Mouse (Mus musculus): ENCODE data around the gene Cklf. TPM values are rescaled to one million over a fixed set of nuclear protein-coding genes. Genes with fewer than 3 reads are reported as not detected.

The Cklf gene
- polyA plus RNA-seq, 1 experiment = 63.5 TPM

GRCm38 (mm10) chr8:104313311-104313710 lies 62.6 kb downstream of the Cklf start:
- Histone ChIP-seq H3K27ac (ENCODE audit: insufficient read depth, low read depth, low read length) (no peak overlapping the region), H3K4me3 (ENCODE audit: insufficient read depth, low read length) (no peak overlapping the region), H3K4me1 (ENCODE audit: control insufficient read depth, insufficient read depth, low read length) (peaks cover 2% of the 10 kb centered on the region)
- TF ChIP-seq CTCF (IDR thresholded peaks at IDR 0.05; ENCODE audit: low read depth, low read length) = no peak
- no peak for TF ChIP-seq POLR2A (IDR thresholded peaks at IDR 0.05; ENCODE audit: borderline replicate concordance, low read depth, low read length)

Other genes starting within 250 kb of the Cklf start
- gene Cdh5, start 149.2 kb upstream of the Cklf start, polyA plus RNA-seq (2012; ENCODE audit: insufficient read depth, insufficient read length, missing spikeins) = 0.19 TPM in 1 of 2 replicates, not detected in the other
- gene Bean1, start 80.4 kb upstream of the Cklf start, polyA plus RNA-seq (2012; ENCODE audit: insufficient read depth, insufficient read length, missing spikeins) = 0.25 TPM in 1 of 2 replicates, not detected in the other
- 52.1 and 58.4 TPM in 2 replicates for gene Tk2, start 2.3 kb upstream of the Cklf start, polyA plus RNA-seq (2012; ENCODE audit: insufficient read depth, insufficient read length, missing spikeins)
- gene Cmtm2a, start 42.3 kb downstream of the Cklf start, polyA plus RNA-seq (2012; ENCODE audit: insufficient read depth, insufficient read length, missing spikeins) = not detected in 2 replicates
- gene Gm45711, start 59.2 kb downstream of the Cklf start, polyA plus RNA-seq (2012; ENCODE audit: insufficient read depth, insufficient read length, missing spikeins) = not detected in 2 replicates
- gene Cmtm1, start 59.3 kb downstream of the Cklf start, polyA plus RNA-seq (2012; ENCODE audit: insufficient read depth, insufficient read length, missing spikeins) = not detected in 2 replicates
- gene Gm11020, start 70.7 kb downstream of the Cklf start, polyA plus RNA-seq (2012; ENCODE audit: insufficient read depth, insufficient read length, missing spikeins) = not detected in 2 replicates
- gene Cmtm2b, start 71.4 kb downstream of the Cklf start, polyA plus RNA-seq (2012; ENCODE audit: insufficient read depth, insufficient read length, missing spikeins) = not detected in 2 replicates
- 227 and 236 TPM in 2 replicates for gene Cmtm3, start 88.5 kb downstream of the Cklf start, polyA plus RNA-seq (2012; ENCODE audit: insufficient read depth, insufficient read length, missing spikeins)
- gene Cmtm4, start 144.9 kb downstream of the Cklf start, polyA plus RNA-seq (2012; ENCODE audit: insufficient read depth, insufficient read length, missing spikeins) = 12.2 and 12.3 TPM in 2 replicates
- 60.7 and 65.3 TPM in 2 replicates for gene Dync1li2, start 192.2 kb downstream of the Cklf start, polyA plus RNA-seq (2012; ENCODE audit: insufficient read depth, insufficient read length, missing spikeins)

Measured in bone marrow macrophage, adult 2 months (primary cell).